Mouse (Mus musculus) lung, postnatal 36 days (tissue): Measurements from ENCODE around the gene Lyrm7.

ENCODE experiments used
- DNase-seq: peaks from one replicate; pipeline ENCODE4 v3.0.0; 2022; ENCODE audit warnings: mixed read lengths

Lyrm7 gene

GRCm38 (mm10) chr11:54860256-54861038 is at the start of gene Lyrm7:
Lyrm7 (minus strand) TSS chr11:54860916.
- DNase-seq, result peak; percentile 98

GRCm38 (mm10) chr11:54910081-54910665 is 49.5 kb upstream of the Lyrm7 start:
- no peak for DNase-seq

- DNase-seq, result no peak
Measured at GRCm38 (mm10) chr11:54909273-54909672, 48.6 kb upstream of the Lyrm7 start.

GRCm38 (mm10) chr11:54907259-54907658 is 46.5 kb upstream of the Lyrm7 start:
- DNase-seq, result no peak

GRCm38 (mm10) chr11:54906466-54906865 is 45.8 kb upstream of the Lyrm7 start:
- DNase-seq, result no peak

GRCm38 (mm10) chr11:54905931-54906330 is 45.2 kb upstream of the Lyrm7 start:
- no peak for DNase-seq

- no peak for DNase-seq
Measured at GRCm38 (mm10) chr11:54905086-54905485, 44.4 kb upstream of the Lyrm7 start.

- peak; percentile 77 for DNase-seq
Measured at GRCm38 (mm10) chr11:54903940-54904706, 43.4 kb upstream of the Lyrm7 start.

GRCm38 (mm10) chr11:54903339-54903738 is 42.6 kb upstream of the Lyrm7 start:
- DNase-seq, result no peak

GRCm38 (mm10) chr11:54902333-54903323 is 41.9 kb upstream of the Lyrm7 start, which contains the start of gene Gpx3:
Gpx3 (plus strand) TSS chr11:54902453.
- peak; percentile 88 for DNase-seq

- DNase-seq, result no peak
Measured at GRCm38 (mm10) chr11:54899657-54900056, 38.9 kb upstream of the Lyrm7 start.

- no peak for DNase-seq
Measured at GRCm38 (mm10) chr11:54897470-54897869, 36.8 kb upstream of the Lyrm7 start.

GRCm38 (mm10) chr11:54896646-54897045 is 35.9 kb upstream of the Lyrm7 start:
- DNase-seq, result peak; percentile 35

- DNase-seq, result no peak
Measured at GRCm38 (mm10) chr11:54894589-54894988, 33.9 kb upstream of the Lyrm7 start.

- DNase-seq, result no peak
Measured at GRCm38 (mm10) chr11:54892091-54892490, 31.4 kb upstream of the Lyrm7 start.

GRCm38 (mm10) chr11:54891341-54891740 is 30.6 kb upstream of the Lyrm7 start:
- DNase-seq, result no peak

GRCm38 (mm10) chr11:54887927-54888326 is 27.2 kb upstream of the Lyrm7 start:
- DNase-seq, result peak; percentile 72

GRCm38 (mm10) chr11:54885406-54885805 is 24.7 kb upstream of the Lyrm7 start:
- peak; percentile 65 for DNase-seq

- DNase-seq, result peak; percentile 92
Measured at GRCm38 (mm10) chr11:54884937-54885336, 24.2 kb upstream of the Lyrm7 start.

GRCm38 (mm10) chr11:54884197-54884828 is 23.6 kb upstream of the Lyrm7 start:
- DNase-seq, result peak; percentile 41

- peak; percentile 81 for DNase-seq
Measured at GRCm38 (mm10) chr11:54882671-54883070, 22.0 kb upstream of the Lyrm7 start.

GRCm38 (mm10) chr11:54881051-54881474 is 20.3 kb upstream of the Lyrm7 start:
- peak; percentile 36 for DNase-seq
